ENCODE assay signal across 13 mouse cellular contexts in genomic region chr17:15820146-15820545, GRCm38 (mm10). TPM values are rescaled to one million over a fixed set of nuclear protein-coding genes. Genes with fewer than 3 reads are reported as not detected.
DNase-seq lines count a peak whose midpoint lies in the region; ATAC-seq and TF ChIP-seq lines count a peak whose summit lies in the region.
"Had no signal": no experiment of that assay in that cellular context is flagged by ENCODE, and none has a peak within 500 bp of the region (broad histone marks: within the 10 kb centered on the region; RNA-seq: fewer than 3 reads in every experiment).

No protein-coding gene starts in this region.

- H3K4me2 ChIP-seq in lung, postnatal 0 days (replicated peaks; ENCODE audit: low read depth, low read length) = no peak overlapping the region
- H3K4me2 ChIP-seq in stomach, embryonic 15.5 days = peak overlapping the region; percentile 32
- no peak overlapping the region for H3K4me2 ChIP-seq in kidney, embryonic 15.5 days
- H3K4me2 ChIP-seq: liver, embryonic 11.5 days had no signal

- H3K36me3 ChIP-seq in lung, postnatal 0 days (ENCODE audit: insufficient read depth, low read length) = no peaks in the 10 kb centered on the region
- H3K36me3 ChIP-seq in stomach, embryonic 15.5 days = no peaks in the 10 kb centered on the region
- H3K36me3 ChIP-seq in kidney, embryonic 15.5 days = peaks cover 30% of the 10 kb centered on the region

- H3K4me3 ChIP-seq in lung, postnatal 0 days (ENCODE audit: low read depth, low read length) = no peak overlapping the region
- H3K4me3 ChIP-seq in stomach, embryonic 15.5 days (replicated peaks) = no peak overlapping the region
- H3K4me3 ChIP-seq in kidney, embryonic 15.5 days (replicated peaks) = no peak overlapping the region
- H3K4me3 ChIP-seq: forebrain, embryonic 12.5 days had no signal

- H3K9me3 ChIP-seq in lung, postnatal 0 days (ENCODE audit: low read length) = no peaks in the 10 kb centered on the region
- no peaks in the 10 kb centered on the region for H3K9me3 ChIP-seq in stomach, embryonic 15.5 days
- no peaks in the 10 kb centered on the region for H3K9me3 ChIP-seq in kidney, embryonic 15.5 days (replicated peaks)
- H3K9me3 ChIP-seq: forebrain, embryonic 12.5 days had no signal

- TF ChIP-seq EP300 in lung, postnatal 0 days (IDR thresholded peaks at IDR 0.05) = no peak

- no peaks in the 10 kb centered on the region for H3K27me3 ChIP-seq in lung, postnatal 0 days (replicated peaks; ENCODE audit: insufficient read depth, low read length)
- H3K27me3 ChIP-seq in stomach, embryonic 15.5 days (replicated peaks) = no peaks in the 10 kb centered on the region
- H3K27me3 ChIP-seq in kidney, embryonic 15.5 days = no peaks in the 10 kb centered on the region
- H3K27me3 ChIP-seq: forebrain, embryonic 12.5 days had no signal

- ATAC-seq in lung, postnatal 0 days = 0 out of 2 replicates have a peak, but pooled peaks have one; percentile 5
- no peak for ATAC-seq in stomach, embryonic 15.5 days (ENCODE audit: insufficient read depth, low FRiP score, low read depth)
- ATAC-seq in kidney, embryonic 15.5 days (replicated peaks; ENCODE audit: low FRiP score) = no peak

- H3K4me1 ChIP-seq in lung, postnatal 0 days (ENCODE audit: insufficient read depth, low read depth, low read length) = peaks cover 13% of the 10 kb centered on the region; the same call in 1 of the 2 replicates
- H3K4me1 ChIP-seq in stomach, embryonic 15.5 days = peaks cover 13% of the 10 kb centered on the region
- peaks cover 37% of the 10 kb centered on the region for H3K4me1 ChIP-seq in kidney, embryonic 15.5 days

- H3K27ac ChIP-seq in lung, postnatal 0 days (ENCODE audit: low read length) = peak overlapping the region; percentile 43; the same call in 1 of the 2 replicates
- no peak overlapping the region for H3K27ac ChIP-seq in stomach, embryonic 15.5 days
- H3K27ac ChIP-seq in kidney, embryonic 15.5 days = no peak overlapping the region
- H3K27ac ChIP-seq: forebrain, embryonic 12.5 days had no signal

- peak; percentile 67 for DNase-seq in heart, adult 8-10 months (ENCODE audit: low spot score)
- no peak for DNase-seq in heart, postnatal 36 days
- peak; percentile 47 for DNase-seq in lung, postnatal 0 days (ENCODE audit: low spot score)
- no peak for DNase-seq in lung, postnatal 14 days
- DNase-seq in fibroblast of lung, adult 2 months (ENCODE audit: low read depth) = peak; percentile 34
- no peak for DNase-seq in spleen, postnatal 36 days (ENCODE audit: low spot score in 2 of 2)
- DNase-seq: cerebellum, postnatal 36 days; kidney, postnatal 14 days; thymus, postnatal 4 days had no signal

- TF ChIP-seq CTCF in lung, postnatal 0 days (IDR thresholded peaks at IDR 0.05) = no peak

- WGBS in lung, postnatal 0 days = 34% methylated on average over 6 of the region's 6 CpGs
- 43% methylated on average over 6 of the region's 6 CpGs for WGBS in stomach, embryonic 15.5 days
- WGBS in kidney, embryonic 15.5 days = 72% methylated on average over 6 of the region's 6 CpGs

- no peak overlapping the region for H3K9ac ChIP-seq in lung, postnatal 0 days (replicated peaks; ENCODE audit: low read depth)
- no peak overlapping the region for H3K9ac ChIP-seq in stomach, embryonic 15.5 days
- H3K9ac ChIP-seq in kidney, embryonic 15.5 days = no peak overlapping the region
- H3K9ac ChIP-seq: forebrain, embryonic 12.5 days had no signal

- intact Hi-C loops in heart, postnatal 36 days (cut with DNase I) = loop anchor here (10.0 kb wide), 1 partner anchor 425 kb away; the partner anchor contains the start of gene Fam120b

RNA-seq across cellular contexts. Expression of gene Rgmb, which starts 10.7 kb away (rescaled TPM):
- total RNA-seq in heart, adult 8-10 months (2022) = 10 to 100 TPM; 19.4 to 23.3 (median 22.8) TPM
- total RNA-seq in heart, postnatal 36 days (2021) = 10 to 100 TPM; 27.9 to 29.7 TPM
- 15.2 and 15.9 TPM in 2 replicates for polyA plus RNA-seq in lung, postnatal 0 days (2015; fragmentation: Nextera tagmentation; extraction: Ambion mirVana)
- polyA plus RNA-seq in stomach, embryonic 15.5 days (2015; fragmentation: Nextera tagmentation; extraction: Ambion mirVana) = 49.6 and 53.1 TPM in 2 replicates
- polyA plus RNA-seq in kidney, embryonic 15.5 days (2015; fragmentation: Nextera tagmentation; extraction: Ambion mirVana) = 12.5 and 13.3 TPM in 2 replicates

Comparison
In these comparisons a context has a peak if more than half of its experiments do, and no peak if none do; other contexts are left out.
1. DNase-seq: peak in heart, adult 8-10 months (single experiment), lung, postnatal 0 days (single experiment) and fibroblast of lung, adult 2 months (single experiment); none in heart, postnatal 36 days (0 of 2), lung, postnatal 14 days (single experiment) and spleen, postnatal 36 days (0 of 2).